Mouse (Mus musculus): ENCODE measurements around the gene Slc43a1. TPM values are rescaled to one million over a fixed set of nuclear protein-coding genes. Genes with fewer than 3 reads are reported as not detected.
"Not testable (repeated sequence)": the region's sequence is repeated elsewhere in the genome, so short reads cannot be mapped to it uniquely, and the experiment has no call there.

The Slc43a1 gene
- total RNA-seq, 4 experiments from 2014 or later = 8.0 to 28.2 (median 14.4) TPM

- DNase-seq (ENCODE audit: low spot score in 2 of 2) = no peak
Measured at GRCm38 (mm10) chr2:84893359-84893758, 54.7 kb downstream of the Slc43a1 start.

DNA sequence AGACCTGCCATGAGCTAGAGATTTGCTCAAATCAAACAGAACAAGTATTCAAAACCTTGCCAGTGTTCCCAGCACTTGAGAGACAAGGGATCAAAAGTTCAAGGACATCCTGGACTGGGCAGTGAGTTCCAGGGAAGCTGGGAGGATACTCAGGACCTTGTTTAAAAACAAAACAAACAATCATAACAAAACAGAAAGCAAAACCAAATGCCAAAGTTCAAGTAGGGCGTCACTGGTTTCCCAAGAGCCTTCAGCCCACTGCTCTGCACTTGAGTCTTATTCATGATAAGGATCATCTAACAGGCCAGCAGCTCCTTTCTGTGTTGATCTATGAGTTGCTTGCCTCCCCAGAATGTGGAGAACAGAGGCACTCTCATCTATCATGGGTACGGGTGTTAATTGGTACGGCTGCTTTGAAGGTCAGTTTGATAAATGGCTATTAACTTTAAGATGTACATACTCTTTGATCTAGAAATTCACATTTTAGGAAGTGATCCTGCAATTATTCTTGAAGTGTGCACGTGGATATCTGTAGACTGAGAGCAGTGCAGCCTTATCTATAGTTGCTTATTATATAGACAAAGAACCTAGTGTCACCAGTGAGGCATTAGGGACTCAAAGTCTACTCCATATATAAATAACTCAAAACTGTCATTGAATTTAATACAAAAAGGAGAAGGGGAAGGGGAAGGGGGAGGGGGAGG, 57.0 kb downstream of the Slc43a1 start:
- no peak for DNase-seq (ENCODE audit: low spot score in 2 of 2)

DNA sequence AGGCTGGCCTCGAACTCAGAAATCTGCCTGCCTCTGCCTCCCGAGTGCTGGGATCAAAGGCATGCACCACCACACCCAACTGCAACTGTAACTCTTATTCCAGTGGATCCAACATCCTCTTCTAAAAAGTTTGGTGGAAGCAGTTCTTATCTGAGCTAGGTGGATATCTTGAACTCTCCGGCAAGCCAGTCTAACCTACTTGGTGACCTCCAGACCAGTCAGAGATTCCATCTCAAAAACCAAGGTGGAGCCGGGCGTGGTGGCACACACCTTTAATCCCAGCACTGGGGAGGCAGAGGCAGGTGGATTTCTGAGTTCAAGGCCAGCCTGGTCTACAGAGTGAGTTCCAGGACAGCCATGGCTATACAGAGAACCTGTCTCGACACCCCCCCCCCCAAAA, 58.0 kb downstream of the Slc43a1 start:
- DNase-seq (ENCODE audit: low spot score in 2 of 2) = not testable (repeated sequence)

DNA sequence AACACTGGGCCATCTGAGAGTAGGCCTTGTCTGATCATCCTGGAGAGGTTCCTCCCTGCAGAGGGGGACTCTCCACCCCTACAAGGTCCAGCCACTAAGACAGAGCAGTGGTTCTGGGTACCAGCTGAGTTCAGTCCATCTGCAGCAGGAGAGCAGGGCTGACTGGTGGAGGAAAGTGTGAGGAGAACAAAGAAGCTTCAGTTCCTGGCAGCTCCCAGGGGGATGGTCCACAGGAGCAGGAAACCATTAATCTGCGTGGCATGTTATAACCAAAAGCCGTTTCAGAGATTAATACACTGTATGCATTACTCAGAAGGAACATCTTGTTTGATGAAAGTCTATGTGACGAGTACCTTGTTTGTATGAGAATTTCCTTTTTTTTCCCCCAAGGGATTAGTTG, 74.1 kb downstream of the Slc43a1 start:
- DNase-seq (ENCODE audit: low spot score in 2 of 2) = no peak

Other genes with a start within 250 kb of the Slc43a1 start
- gene Ctnnd1, start 188.1 kb upstream of the Slc43a1 start, total RNA-seq (2022) = 10 to 100 TPM; 20.7 to 26.6 (median 21.9) TPM
- gene Btbd18, start 179.8 kb upstream of the Slc43a1 start, total RNA-seq (2022) = not detected
- 10 to 100 TPM; 13.4 to 19.9 (median 16.4) TPM for gene Selenoh, start 168.1 kb upstream of the Slc43a1 start, total RNA-seq (2022)
- gene Gm28635, start 160.8 kb upstream of the Slc43a1 start, total RNA-seq (2022) = 1 to 10 TPM in 1 of 4 experiments, not detected in 3; 1.4 TPM
- 1 to 10 TPM; 6.0 to 8.0 (median 6.9) TPM for gene Med19, start 160.4 kb upstream of the Slc43a1 start, total RNA-seq (2022)
- gene Tmx2, start 159.7 kb upstream of the Slc43a1 start, total RNA-seq (2022) = 10 to 100 TPM; 41.0 to 55.7 (median 49.0) TPM
- 100 to 1,000 TPM in 1 of 4 experiments, 10 to 100 TPM in 3; 78.4 to 100 (median 81.7) TPM for gene Zdhhc5, start 123.7 kb upstream of the Slc43a1 start, total RNA-seq (2022)
- 1 to 10 TPM; 3.7 to 4.3 (median 4.1) TPM for gene Clp1, start 111.5 kb upstream of the Slc43a1 start, total RNA-seq (2022)
- under 1 TPM in 3 of 4 experiments, not detected in 1; 0.34 to 0.54 (median 0.54) TPM for gene Ypel4, start 104.8 kb upstream of the Slc43a1 start, total RNA-seq (2022)
- gene Gm19426, start 95.2 kb upstream of the Slc43a1 start, total RNA-seq (2022) = under 1 TPM in 1 of 4 experiments, not detected in 3; 0.60 TPM
- gene Serping1, start 63.4 kb upstream of the Slc43a1 start, total RNA-seq (2022) = 10 to 100 TPM; 22.0 to 55.1 (median 36.1) TPM
- 1 to 10 TPM; 1.5 to 3.5 (median 2.3) TPM for gene Ube2l6, start 40.0 kb upstream of the Slc43a1 start, total RNA-seq (2022)
- 10 to 100 TPM; 46.3 to 63.9 (median 59.0) TPM for gene Smtnl1, start 16.2 kb upstream of the Slc43a1 start, total RNA-seq (2022)
- gene Timm10, start 11.9 kb upstream of the Slc43a1 start, total RNA-seq (2022) = 10 to 100 TPM; 37.9 to 51.4 (median 45.5) TPM
- gene Rtn4rl2, start 47.9 kb downstream of the Slc43a1 start, total RNA-seq (2022) = under 1 TPM in 3 of 4 experiments, not detected in 1; 0.19 to 0.62 (median 0.43) TPM
- 10 to 100 TPM; 10.9 to 29.6 (median 17.7) TPM for gene Slc43a3, start 97.7 kb downstream of the Slc43a1 start, total RNA-seq (2022)
- not detected for gene Prg2, start 141.6 kb downstream of the Slc43a1 start, total RNA-seq (2022)
- not detected for gene Prg3, start 149.4 kb downstream of the Slc43a1 start, total RNA-seq (2022)
- gene Ssrp1, start 198.4 kb downstream of the Slc43a1 start, total RNA-seq (2022) = 10 to 100 TPM; 20.2 to 27.0 (median 23.5) TPM
- under 1 TPM; 0.44 to 0.72 (median 0.63) TPM for gene P2rx3, start 198.6 kb downstream of the Slc43a1 start, total RNA-seq (2022)
- 10 to 100 TPM; 17.9 to 27.1 (median 23.5) TPM for gene Tnks1bp1, start 209.2 kb downstream of the Slc43a1 start, total RNA-seq (2022)

All from gastrocnemius, adult 8-10 months (tissue).